Mouse (Mus musculus) E14TG2a.4 (cell line): ENCODE measurements at regions not wholly inside any gene's neighbourhood (a gene's known extent, or its start where the extent isn't known, plus 50 kb on each side); places are given as distances from the start of the nearest gene placed in this dataset.

Source experiments
- CTCF ChIP-seq: conservative IDR thresholded peaks from 2 replicates; pipeline ENCODE4 v1.5.1; 2014; ENCODE audit warnings: low read length
- NANOG ChIP-seq: IDR thresholded peaks from 2 replicates; pipeline ENCODE4 v1.6.1; 2014; ENCODE audit warnings: borderline replicate concordance, low read length, mixed read lengths
- POU5F1 ChIP-seq: IDR thresholded peaks from 2 replicates; pipeline ENCODE4 v1.6.1; 2014; ENCODE audit warnings: low read length, borderline replicate concordance

DNA sequence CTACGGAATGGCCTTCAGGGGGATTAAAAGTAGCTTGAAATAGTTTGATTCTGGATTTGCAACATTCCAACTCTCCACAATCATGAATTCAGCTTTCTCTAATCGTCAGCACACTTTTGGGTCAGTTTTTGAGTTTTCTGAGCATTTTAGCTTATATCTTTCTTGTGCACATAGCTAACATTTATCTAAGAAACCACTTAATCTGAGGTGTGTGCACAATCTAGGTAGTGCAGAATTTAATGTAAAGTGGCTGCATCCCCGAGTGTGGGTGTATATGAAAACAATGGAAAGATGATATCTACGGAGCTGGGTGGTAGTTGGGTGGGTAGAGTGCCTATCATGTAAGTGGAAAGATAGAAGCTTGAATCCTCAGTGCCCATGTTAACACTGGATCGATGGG, 570.1 kb downstream of the Adgrl2 start:
- no peak for TF ChIP-seq CTCF
- no peak for TF ChIP-seq NANOG
- no peak for TF ChIP-seq POU5F1
